Mouse (Mus musculus) CD4-positive, CD25-positive, alpha-beta regulatory T cell, adult 2 months (primary cell): ENCODE results near the gene Sema3d.

Experiments
- DNase-seq: peaks from one replicate; pipeline ENCODE4 v3.0.0-alpha.2; 2012; ENCODE audit warnings: low read depth, low spot score

The Sema3d gene

DNA sequence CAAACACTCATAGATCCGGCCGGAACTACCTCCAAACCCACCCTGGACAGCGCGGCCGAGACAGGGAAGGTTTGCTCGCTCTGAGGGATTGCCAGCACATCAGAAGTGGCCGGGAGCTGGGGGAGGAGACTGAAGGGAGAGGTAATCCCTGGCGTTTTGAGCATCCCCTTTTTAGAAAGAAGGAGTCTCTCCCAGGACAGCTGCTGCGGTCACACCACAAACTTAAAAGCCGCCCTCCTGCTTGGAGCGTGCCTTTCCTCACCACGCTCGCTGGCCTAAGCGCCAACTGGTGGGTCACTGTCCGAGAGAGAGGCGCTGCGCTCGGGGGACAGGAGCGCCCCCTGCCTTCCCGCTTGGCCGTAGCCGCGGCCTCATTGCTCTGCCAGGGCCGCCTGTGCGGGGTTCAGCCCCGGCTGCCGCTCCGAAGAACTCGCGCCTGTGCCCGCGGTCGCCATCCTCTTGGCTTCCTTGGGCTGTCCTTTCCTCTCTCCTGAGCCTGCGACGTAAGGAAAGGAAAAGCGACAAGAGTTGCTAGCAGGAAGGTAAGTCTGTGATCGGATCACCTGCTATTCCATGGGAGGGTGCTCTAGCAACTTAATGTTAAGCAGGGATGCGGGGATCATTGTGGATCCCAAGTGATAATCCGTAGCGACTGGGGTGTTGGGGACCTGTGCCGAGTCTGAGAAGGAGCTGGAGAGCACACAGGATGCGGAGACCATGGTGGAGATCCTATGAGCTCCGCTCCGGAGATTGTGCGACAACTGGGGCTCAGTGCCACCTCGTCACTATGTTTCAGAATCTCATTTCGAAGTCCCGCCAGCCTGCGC lies at the start of gene Sema3d:
Gene Sema3d, plus strand, starts transcription at position 253 of the 827 bp plus-strand sequence.
- peak; percentile 25 for DNase-seq

DNA sequence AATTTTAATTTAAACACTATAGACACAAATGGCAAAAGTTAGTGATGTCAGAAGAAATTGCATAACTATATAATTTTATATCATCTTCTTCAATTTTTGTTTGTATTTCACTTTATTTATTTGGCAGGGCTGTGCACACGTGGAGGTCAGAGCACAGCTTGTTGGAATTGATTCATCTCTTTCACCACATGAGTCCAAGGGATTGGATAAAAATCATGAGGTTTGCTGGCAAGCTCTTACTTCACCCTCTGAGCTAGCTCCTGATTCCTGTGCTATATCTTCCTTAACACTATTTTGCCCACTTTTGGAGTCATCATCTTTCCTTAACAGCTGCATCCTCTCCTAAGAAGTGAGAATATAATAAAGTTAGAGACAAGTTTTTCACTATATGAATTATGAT lies 5.9 kb upstream of the Sema3d start:
- DNase-seq: no peak

DNA sequence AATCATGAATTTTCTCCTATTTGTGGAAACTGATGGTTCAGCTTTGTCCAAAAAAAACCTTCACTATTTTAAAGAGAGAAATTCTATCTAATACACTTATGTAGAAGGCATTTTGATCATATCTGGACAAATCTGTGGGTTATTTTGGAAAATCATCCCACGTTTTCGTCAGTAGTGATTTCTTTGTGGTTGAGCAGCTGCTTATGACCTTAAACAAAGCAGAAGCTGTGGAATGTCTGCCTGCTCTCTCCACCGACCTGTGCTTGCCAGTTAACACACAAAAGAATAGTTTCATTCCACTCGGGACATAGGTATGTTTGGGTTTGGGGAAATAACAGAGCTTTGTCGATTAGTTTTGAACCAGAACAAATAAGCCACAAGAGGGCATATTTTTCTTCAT lies 4.3 kb upstream of the Sema3d start:
- DNase-seq: no peak

DNA sequence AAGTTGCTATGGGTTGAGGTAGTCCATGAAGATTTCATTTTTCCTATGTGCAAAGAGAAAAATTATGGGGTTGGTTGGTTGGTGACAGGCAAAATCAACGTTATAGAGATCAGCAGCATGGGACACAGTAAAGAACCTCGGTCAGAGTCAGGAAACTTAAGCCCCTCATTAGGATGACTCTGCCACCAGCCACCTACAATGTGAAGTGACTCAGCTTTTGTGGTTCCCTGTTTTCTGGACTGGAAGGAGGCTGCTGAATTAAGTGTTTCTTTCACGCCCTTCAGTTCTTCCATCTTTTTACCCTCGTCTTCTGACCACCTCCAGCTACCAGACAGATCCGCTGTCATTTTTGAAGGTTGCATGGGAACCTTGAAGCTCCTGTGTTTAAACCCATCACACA lies 1.2 kb upstream of the Sema3d start:
- DNase-seq: no peak

DNA sequence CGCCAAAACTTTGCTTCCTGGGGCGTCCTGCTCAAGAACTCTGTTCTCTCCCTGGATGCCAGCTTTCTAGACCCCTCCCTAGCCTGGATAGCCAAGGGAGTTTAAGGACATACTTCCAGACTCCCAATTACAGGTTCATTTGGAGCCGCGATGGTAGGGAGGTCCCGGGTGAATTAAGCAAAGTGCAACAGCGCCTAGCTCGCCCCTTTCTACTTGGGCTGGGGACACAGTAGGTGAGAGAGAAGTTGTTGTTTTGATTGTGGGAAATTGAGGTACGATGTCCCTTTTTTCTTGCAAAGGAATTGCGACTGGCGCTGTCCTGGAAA lies 738 bp downstream of the Sema3d start:
- no peak for DNase-seq

DNA sequence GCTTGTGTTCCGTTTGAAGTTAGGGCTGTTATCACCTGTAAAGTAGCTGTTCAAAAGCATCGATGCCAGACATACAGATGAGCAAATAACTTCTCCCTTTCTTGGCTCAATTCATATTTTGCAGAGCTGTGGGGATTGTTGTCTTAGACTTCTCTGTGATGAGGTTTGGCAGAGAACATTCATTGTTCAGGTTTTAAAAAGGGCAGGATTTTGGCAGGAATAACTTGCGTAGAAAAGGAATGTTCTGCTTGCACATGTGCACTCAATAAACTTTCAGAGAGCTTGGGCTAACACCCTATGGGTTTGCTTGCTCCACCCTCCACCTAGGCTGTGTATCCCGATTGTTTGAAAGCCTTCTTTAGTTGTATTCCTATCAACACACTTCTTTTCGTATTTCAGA lies 9.5 kb downstream of the Sema3d start:
- DNase-seq: no peak

DNA sequence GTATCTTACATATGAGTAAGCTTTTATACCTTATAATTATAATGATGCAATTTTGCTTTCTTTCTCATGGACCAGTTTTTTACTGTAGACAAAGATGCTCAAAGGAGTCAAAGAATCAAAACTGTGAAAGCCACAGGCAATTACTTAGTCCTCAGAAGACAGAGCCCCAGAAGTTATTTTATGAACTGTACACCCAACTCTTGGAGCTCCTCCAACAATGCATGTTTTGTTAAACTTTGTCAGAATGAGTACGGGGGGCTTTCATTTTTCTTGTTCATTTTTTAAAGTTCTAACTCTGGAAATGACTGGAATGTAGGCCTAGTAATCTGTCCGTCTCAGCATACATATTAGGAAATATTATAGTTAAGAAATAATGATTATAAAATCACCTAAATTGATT lies 16.1 kb downstream of the Sema3d start:
- DNase-seq: no peak

DNA sequence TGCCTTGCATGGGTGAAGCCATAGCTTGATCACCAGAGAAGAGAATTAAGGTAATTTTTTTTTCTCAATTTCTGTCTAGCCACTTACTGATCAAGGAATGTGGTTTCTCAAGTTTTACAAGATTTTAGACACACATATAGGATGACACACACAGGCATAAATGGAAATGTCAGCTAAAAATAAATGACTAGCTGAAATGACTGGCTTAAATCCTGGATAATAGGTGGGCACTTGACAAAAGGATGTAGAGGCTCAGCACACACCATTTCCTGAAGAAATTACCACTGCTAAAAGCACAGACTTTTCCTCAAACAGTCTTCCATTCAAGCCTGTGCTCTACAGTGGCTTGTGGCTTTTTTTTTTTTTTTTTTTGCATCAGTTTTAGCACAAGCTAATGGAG lies 21.0 kb downstream of the Sema3d start:
- no peak for DNase-seq

DNA sequence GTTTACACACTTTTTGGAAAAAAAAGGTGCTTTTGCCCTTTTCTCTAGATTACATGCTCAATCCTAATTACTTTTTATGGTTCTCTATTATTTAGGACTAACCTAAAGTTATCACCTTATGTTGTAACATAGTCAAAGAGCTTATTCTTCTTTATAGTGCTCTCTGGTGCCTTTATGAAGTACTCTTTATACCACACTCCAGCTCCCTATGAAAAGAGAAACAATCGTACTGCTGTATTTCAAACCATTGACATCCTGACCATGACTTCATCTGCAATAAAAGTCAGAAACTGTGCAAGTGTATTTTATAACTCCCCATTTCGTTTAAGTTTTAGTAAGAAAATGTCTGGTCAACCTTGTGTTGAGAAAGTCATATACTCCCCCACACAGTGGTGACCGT lies 29.4 kb downstream of the Sema3d start:
- DNase-seq: no peak

DNA sequence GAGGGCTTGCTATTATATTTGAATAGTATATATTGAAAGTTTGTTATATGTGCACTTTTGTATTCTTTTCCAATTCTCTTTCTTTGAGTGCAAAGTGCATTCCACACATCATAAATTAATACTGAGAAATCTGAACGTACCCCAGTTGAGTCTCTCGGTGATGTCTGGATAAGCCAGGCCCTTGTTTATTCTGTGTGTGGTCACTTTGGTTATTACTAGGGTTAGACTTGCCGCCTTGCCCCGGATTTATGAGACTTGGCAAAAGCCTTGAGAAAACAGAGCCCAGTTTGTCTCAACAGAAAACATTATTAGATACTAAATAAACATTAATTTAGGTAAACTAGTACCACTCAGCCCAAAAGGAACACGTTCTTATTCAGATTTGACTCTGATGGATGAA lies 40.1 kb downstream of the Sema3d start:
- no peak for DNase-seq

DNA sequence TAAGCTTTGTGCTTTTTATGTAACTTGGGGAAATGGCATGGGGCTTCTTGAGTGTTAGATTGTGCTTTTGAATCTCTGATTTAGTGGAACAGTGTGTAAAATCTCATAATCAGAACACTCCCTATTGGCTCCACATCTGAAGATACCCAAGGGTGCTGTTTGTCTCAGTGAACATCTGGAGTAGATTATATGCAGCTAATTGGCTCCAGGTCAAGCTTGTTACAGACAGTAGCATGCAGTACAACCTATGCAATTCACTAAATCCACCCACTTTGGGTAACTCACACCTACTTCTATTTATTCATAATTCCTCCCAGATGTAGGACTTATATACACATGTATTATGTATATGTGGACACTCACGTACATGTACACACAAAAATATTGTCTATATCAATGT lies 58.6 kb downstream of the Sema3d start:
- DNase-seq: no peak

DNA sequence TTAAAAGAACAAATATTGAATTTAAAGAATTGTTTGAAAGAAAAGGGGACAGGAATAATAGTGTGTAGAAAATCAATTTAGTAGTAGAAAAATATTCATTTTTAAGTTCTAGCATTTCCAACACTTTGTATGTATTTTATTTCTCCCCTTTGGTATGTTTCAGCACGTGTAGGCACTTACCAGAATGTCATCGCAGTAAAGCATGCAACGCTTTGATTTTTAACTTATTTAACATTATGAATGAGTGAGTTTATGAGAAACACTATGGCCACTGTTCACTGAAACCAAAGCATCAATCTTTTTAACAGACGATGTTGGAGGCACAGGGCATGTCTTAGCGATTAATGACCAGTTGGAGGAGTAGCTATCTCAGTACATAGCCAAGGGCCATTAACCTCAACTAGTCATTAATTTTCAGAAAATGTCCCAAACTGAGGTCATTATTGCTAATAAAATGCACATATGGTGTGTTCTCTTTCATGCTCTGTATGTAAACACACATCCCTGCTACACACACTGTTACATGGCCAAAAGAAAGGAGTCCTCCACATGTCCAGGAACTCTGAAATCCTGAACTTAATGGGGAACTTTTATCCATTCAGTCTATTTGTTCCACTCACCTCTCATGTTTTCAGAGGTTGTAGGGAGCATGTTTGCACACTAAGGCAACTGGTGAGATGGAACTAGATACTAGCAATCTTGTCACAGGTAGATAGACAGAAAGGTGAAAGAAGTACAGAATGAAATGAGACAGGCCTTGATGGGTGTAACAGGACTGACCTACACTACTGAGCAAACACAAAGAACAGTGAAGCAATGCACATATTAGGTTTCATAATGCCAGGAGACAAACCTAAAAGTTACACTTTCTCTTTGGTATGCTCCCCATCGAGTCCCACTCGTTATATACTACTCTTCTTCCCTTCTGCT lies 59.3 kb downstream of the Sema3d start:
- DNase-seq: no peak

DNA sequence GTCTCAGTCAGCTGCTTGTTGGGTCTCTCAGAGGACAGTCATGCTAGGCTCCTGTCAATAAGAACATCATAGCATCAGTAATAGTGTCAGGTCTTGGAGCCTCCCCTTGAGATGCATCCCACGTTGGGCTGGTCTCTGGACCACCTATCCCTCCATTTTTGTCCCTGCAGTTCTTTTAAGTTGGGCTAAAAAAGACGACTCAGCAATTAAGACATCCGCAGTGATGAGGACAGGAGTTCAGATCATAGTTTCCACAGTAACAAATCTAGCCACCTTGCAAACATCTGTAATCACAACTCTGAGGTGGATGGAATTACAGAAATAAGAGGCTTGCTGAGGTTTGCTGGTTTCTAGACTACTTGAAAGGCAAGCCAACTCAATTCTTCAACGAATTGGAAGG lies 67.9 kb downstream of the Sema3d start:
- no peak for DNase-seq

DNA sequence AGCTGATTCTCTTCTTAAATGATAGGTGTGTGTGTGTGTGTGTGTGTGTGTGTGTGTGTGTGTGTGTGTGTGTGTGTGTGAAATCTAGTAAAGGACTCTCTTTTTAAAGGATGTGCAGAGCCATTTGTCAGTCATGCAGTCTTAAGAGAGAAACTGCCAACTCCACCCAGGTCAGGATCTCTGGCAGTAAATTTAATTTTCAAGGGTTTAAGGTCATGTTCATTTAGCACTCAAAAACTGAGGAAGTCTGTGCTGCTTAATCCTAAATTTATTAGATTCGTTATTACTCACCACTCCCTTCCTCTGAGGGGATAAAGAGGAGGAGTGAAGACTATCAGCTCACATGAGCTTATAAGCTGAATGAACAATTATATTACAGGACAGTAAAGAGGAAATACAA lies 71.8 kb downstream of the Sema3d start:
- DNase-seq: no peak

DNA sequence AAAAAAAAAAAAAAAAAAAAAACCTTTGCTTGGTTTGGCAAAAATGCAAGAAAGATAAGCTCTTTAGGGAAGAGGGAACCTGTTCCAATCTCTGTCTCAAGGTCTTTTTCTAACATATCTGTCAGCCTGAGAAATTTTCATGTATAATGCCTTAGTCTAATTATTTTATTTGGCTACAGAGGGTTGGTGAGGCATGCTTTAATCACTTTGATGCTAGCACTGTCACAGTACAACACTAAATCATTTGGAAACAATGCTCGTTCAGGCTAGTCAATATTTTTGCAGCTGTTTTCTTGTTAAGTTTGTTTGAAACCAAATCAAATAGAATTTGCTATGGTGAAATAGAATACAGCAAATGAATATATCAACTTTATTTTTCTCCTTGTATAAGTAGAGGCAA lies 74.3 kb downstream of the Sema3d start:
- DNase-seq: no peak

DNA sequence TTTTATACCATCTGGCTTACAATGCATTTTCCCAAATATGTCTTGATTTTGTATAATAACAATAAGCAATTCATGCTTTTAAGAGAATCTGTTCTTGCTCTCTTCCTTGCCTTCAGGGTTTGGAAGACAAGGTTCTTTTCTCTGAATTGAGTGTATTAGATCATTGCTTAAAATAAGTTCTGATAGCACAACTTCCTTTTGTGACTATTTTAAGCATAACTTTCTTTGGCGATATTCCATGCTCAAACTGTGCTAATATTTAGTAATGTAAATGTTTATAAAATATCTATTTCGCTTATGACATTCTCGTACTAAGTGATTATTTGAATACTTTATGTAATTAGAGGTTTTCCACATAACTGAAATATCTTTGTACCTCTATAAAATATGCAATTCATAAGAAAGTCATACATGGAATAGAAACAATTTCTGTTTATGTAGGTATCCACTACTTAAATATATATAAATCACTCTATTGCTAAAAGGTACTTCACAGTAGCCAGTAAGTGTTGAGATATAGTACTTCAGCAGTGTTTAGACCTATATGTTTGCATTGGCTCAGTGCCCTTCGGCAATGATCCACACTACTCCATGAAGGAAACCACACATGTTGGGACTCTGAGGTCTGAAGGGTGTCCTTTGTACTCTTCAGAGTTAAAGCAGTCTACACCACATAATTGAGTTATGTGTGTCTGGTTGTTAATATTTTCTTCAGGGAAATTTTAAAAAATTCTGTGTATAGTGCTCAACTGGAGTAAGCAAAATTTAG lies 84.6 kb downstream of the Sema3d start:
- no peak for DNase-seq

DNA sequence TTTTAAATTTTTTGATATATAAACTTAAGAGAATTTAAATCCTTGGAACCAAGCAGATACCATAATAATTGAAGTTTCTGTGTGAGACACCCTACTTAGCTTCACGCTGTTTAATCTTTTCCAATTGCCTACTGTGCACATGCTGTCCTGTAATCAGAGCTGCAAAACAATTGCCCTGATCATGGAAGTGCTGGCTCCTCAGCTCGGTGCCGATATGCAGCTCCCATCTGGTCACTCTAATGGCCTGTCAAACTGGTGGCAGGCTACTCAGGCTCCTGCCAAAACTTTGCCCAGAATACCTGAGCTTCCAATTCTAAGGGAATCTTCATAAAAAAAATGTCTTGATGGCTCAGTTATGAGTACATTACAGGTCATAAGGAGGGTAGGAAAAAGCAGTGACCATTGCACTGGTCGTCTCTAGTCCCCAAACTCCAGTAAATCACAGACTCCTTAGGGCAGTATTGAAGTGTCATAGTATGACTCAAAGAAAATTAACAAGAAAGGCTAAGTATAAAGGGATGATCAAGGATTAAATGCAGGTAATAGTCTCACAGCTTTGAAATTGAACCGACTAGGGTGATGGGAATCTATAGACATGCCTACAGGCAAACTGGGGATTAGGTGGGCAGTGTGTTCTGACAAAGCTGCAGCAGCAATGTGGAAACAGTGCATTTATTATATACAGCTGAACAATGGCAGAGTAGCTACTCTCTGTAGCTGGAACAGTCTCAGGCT lies 91.9 kb downstream of the Sema3d start:
- DNase-seq: no peak

DNA sequence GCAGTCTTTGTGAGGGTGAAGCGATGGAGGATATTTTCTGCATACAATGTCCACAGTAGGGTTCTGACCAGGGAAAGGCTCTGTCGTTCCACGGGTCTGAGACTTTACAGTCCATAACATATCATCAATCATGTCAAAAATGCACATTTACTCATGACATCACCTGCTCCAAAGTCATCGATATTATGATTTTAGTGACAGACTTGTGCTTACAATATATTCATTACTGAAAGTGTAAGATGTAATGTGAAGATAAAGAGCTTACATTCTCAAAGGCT lies 92.4 kb downstream of the Sema3d start:
- DNase-seq: no peak

DNA sequence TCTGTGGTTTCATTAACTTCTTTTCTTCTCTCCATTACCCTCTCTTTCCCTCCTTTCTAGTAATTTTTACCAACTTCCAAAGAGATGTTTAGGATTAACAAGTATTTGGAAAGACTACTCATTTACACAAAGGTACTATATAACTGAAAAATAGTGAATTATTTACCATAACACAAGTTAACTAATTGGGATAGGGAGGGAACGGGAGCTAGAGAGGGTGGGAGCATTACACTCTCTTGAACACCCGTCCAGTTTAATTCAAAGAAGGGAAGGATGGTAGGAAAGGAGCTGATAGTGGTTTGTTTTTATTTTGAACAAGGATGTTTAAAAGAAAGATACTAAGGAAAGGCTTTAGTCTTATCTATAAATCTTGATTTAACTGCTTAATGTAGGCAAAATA lies 104.7 kb downstream of the Sema3d start:
- no peak for DNase-seq

DNA sequence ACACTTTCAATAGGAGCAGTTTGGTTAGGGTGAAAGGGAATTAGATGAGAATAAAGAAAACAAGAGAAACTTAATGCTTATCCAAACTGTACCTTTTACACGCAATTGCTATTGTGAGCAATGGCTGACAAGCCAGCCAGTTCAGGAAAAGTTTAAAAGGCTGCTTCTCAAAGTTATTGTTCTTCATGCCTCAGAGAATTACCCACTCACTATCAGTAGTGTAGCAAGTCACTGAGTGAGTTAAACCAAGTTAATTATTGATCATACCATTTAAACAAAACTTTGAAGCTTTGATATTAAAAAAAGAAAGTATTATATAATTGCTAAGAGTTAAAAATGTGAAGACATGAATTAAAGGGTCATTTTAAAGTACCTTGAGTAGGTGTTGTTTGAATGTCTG lies 108.5 kb downstream of the Sema3d start:
- no peak for DNase-seq

DNA sequence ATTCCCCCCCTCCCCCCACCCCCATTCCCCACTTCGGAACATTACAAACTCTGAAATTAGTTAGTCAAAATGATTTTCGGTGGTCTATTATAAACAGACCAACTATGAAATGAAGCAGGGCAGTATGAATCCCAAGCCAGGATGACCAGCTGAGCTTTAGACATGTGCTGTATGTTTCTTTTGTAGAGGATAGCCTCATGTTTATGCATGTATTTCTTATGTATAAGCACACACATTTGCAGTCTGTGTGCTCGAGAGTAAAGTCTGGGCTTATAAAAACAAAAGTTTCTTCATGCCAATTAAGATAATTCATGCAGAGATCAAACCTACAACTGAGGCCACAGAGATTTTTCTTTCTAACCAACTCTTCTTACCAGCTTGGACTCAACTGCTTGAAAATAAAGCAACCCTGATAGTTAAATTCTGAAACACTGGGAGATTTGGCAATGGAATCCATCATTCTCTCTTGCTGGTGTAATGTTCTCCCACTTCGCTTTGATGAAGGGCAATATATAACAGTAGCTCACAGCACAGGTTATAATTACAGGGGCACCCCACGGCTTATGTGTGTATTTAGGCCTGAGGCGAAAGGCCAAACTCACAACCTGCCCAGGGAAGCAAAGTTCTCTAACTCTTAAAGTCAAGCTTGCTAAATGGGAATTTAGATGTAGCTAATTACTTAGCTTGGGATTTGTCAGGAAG lies 115.2 kb downstream of the Sema3d start:
- DNase-seq: no peak
